Mouse (Mus musculus) naive thymus-derived CD4-positive, alpha-beta T cell, adult 5 months (primary cell): ENCODE results near the gene Cpe. TPM values are rescaled to one million over a fixed set of nuclear protein-coding genes. Genes with fewer than 3 reads are reported as not detected.

Experiments
- polyA plus RNA-seq: library from polyadenylated mRNA; unstranded; fragments of 100-300 nt; shearing (Covaris generic); gene quantifications from one replicate; pipeline ENCODE4 v1.2.1, GENCODE M21; 2017

Gene Cpe
- not detected for polyA plus RNA-seq

DNA sequence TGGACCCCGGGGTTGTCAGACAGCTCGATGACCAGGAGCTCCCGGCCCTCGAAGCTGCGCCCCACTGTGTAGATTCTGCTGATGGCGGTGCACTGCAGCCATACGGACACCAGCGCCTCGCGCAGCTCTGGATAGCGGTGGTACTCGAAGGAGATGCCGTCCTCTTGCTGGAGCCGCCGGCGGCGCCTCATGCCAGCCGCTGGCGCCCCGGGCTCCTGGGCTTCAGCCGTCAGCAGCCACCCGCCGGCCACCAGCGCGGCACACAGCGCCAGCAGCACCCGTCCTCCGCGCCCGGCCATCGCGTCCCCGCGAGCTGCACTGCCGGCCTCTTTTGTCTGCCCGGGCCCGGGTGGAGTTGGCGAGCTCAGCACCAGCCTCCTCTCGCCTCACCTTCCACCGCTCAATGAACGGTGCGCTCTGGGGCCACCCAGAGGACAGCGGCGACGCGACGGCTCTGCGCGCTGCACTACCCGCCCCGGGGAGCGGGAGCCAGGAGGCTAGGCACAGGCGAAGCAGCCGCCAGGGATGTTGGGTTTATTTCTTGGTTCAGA lies at the start of gene Cpe:
Cpe (minus strand) TSS at position 404 of the 551 bp plus-strand sequence.

DNA sequence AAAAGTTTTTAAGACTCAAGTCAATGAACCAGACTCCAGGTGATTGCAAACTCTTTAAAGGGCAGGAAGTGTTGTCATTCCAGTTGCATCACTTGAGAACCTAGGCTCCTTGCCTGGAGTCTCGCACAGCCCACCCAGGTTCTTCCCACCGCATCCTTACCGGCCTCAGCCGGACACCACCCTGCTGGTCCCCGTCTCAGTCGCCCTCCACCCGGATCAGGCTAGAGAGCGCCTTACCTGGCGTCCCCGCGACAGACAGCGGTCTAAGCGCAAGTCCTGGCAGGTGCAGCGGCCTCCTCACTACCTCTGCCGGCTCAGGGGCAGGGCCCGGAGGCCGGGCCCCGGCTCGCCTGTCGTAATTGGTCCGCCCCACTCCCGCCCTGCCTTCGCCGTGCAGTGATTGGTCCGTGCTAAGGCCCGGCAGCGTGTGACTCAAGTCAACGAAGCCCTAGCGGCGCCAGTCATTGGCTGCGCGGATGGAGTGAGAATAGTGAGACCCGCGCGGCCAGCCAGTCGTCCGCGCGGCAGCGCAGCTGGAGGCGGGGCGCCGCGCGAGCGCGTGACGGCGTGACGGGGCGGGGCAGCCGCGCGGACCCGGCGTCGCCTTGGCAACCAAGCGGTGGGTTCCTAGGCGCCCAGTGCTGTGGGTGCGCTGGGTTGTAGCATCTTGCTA lies 40.6 kb upstream of the Cpe start, which contains the start of gene Msmo1:
Msmo1 (minus strand) TSS at position 522 of the 673 bp plus-strand sequence.

Other genes starting within 250 kb of the Cpe start
- gene Msmo1, start 40.7 kb upstream of the Cpe start, polyA plus RNA-seq: 55.2 TPM
- gene Klhl2, start 157.0 kb upstream of the Cpe start, polyA plus RNA-seq: 24.5 TPM